Mouse (Mus musculus): ENCODE measurements around the gene Atp8b4.

GRCm38 (mm10) chr2:126399017-126399416 is 101.5 kb downstream of the Atp8b4 start:
- TF ChIP-seq CTCF (conservative IDR thresholded peaks at IDR 0.05; ENCODE audit: low read length) = no peak
- TF ChIP-seq POU5F1 (IDR thresholded peaks at IDR 0.05; ENCODE audit: borderline replicate concordance, low read length) = no peak
